Mouse (Mus musculus) liver, adult 2 months (tissue): ENCODE data around the gene Eif4e3.

ENCODE experiments used
- CTCF ChIP-seq: fragments of 200-500 bp; IDR thresholded peaks from 2 replicates; pipeline ENCODE4 v1.5.1; 2011; ENCODE audit warnings: low read depth, low read length, control low read depth
- POLR2A ChIP-seq: fragments of 200-500 bp; IDR thresholded peaks from 2 replicates; pipeline ENCODE4 v1.6.1; 2011; ENCODE audit warnings: low read length, control low read depth; ENCODE audit not compliant: insufficient read depth; ENCODE audit errors: extremely low read depth

DNA sequence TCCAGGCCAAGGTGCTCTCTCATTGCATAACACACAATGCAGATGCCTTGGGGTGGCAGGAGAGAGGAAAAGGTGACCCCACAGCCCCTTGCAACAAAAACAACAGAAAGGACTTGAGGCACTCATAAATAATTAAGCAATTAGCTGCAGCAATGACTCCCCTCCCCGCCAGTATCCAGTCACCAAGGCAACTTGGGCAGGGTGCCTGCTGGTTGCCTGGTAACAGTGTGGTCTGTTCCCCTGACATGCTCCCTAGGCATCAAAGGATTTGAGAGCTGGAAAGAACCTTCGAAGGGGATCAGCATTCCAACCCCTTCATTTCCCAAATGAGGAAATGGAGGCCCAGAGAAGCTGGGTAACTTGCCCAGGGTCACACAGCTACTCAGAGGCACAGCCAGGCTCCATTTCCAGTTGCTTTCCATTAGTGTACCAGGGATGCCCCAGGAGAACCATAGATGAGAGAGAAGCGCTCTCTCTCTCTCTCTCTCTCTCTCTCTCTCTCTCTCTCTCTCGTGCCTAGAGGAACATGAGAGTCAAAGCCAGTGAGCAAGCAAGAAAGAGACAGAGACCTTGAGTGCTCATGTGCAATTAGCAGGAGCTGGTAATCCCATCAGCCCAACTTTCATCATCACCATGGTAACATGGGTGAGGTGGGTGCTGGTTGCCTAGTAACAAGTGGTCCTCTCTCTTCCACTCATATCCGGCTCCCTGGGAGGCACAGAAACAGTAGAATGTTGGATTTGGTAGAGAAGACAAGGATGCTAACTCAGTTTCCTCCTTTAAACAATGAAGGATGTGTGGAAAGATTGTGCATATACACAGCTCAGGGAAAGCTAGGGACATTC is 3.1 kb upstream of the Eif4e3 start:
- no peak for TF ChIP-seq CTCF
- no peak for TF ChIP-seq POLR2A
